Mouse (Mus musculus): ENCODE data around the gene Atp13a5.
A peak's percentile ranks its signal among the peaks of the same experiment; 100 is the strongest.

Gene Atp13a5

GRCm38 (mm10) chr16:29378458-29378857 lies at the start of gene Atp13a5:
Gene Atp13a5 (minus strand): TSS chr16:29378732.
- peak; percentile 36 to 70 for DNase-seq

DNA sequence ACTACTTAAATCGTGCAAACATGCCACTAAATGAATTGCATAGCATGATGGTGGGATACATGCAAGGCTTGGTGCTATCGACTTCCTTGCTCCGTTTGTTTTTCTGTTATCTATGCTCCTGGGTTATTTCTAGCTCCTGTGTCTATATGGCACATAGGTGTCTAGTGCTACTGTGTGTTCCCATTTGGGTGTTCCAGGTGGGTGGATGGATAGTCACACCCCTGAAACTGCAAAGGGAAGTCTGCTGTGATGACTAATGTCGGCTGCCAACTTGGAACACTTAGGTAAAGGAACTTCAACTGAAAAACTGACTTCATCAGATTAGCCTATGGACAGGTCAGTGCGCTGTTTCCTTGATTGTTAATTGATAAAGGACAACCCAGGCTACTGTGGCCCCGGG lies 36.3 kb upstream of the Atp13a5 start:
- no peak for DNase-seq

GRCm38 (mm10) chr16:29407319-29407718 lies 28.8 kb upstream of the Atp13a5 start:
- DNase-seq: no peak

DNA sequence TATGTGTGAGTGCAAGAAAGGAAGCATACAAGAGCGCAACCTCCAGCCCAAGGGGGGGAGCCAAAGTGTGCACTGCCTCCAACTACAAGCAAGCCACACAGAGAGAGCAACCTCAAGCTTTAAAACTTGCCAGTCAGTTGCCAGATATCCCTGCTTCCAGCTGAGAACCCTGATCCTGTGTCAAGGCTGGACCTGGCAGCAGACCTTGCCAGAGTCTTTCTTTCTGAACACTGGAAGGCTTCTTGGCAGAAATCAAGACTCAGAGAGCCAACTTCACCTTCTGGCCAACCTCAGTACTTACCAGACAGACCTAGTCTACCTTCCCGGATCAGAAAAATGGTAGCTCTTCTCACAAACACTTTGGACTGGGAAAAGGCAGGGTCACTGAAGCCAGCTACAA lies 20.5 kb upstream of the Atp13a5 start:
- DNase-seq: no peak

- no peak for DNase-seq
These were observed 6.2 kb upstream of the Atp13a5 start for GRCm38 (mm10) chr16:29384781-29385180.

- DNase-seq: no peak
These were observed 3.9 kb downstream of the Atp13a5 start for GRCm38 (mm10) chr16:29374636-29375035.

- no peak for DNase-seq
These were observed 47.0 kb downstream of the Atp13a5 start for GRCm38 (mm10) chr16:29331351-29332044.

GRCm38 (mm10) chr16:29330948-29331347 lies 47.6 kb downstream of the Atp13a5 start:
- no peak for DNase-seq

- no peak for DNase-seq
These were observed 49.3 kb downstream of the Atp13a5 start for GRCm38 (mm10) chr16:29329213-29329612.

- no peak for DNase-seq
These were observed 50.6 kb downstream of the Atp13a5 start for GRCm38 (mm10) chr16:29327910-29328309.

DNA sequence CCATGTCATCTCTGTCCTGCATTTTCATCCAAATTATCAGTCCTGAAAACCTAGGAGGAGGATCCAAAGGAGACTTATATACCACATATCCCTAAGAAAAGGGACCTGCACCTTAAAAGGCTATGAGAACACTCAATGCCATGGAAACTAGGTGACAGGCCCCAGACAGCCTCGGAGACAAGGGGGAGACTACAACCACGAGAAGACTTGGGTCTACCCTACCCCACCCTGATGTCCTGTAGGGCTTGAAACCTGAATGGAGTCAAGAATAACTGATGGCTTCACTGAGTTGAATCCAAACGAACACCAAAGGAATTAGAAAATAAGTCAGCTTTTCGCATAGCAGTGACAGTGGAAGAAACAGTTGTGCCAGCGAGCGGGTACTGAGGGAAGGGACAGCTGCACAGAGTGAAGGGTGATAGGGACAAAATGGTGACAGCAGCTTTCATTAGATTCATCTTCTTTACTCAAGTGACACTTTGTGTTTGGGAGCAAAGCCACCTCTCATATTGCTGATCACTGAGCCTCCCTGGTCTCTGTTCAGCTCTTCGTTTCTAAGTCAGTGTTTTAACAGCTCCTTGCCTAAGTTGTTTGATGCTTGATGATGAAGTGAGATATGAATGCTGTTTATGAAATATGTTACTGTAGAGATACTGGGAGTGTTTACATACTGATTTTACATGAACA lies 53.2 kb downstream of the Atp13a5 start:
- DNase-seq: no peak

DNA sequence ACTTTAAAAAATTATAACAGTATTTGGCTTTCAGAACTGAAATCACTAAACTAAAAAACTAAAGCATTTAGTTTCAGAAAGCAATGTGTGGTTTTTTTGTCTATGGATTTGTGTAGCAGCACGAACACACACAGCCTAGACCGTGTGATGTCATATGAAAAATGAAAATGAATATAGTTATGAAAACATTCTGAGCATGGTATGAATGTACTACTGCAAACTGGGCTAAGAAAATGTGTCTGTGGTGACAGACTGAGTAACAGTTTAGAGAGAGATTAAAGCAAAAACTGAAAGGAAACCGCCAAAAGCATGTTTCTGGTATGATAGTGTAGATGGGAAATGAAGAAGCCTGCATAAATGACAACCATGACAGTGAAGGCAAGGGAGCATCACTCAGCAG lies 57.8 kb downstream of the Atp13a5 start:
- no peak for DNase-seq

GRCm38 (mm10) chr16:29315391-29315790 lies 63.1 kb downstream of the Atp13a5 start:
- DNase-seq: no peak

GRCm38 (mm10) chr16:29314991-29315390 lies 63.5 kb downstream of the Atp13a5 start:
- DNase-seq: no peak

GRCm38 (mm10) chr16:29297555-29298021 lies 80.9 kb downstream of the Atp13a5 start:
- DNase-seq: no peak

DNA sequence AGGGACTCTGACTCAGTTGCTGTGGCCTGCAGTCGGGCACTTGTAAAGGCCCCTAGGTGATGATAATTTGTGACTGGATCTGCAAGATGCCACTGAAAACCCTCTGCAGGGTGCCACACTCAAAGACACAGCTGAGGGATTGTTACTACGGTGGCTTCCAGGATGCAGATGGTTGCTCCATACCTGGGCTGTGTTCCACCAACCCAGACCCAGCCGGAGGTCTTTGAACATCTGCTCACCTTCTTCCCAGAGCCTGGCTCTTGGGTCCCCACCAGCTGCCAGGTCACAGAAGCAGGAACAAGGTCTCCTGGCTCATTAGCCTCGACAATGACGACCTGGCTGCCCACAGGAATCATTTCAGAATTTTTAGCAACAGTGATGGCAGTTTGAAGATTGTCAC lies 97.8 kb downstream of the Atp13a5 start:
- no peak for DNase-seq

DNA sequence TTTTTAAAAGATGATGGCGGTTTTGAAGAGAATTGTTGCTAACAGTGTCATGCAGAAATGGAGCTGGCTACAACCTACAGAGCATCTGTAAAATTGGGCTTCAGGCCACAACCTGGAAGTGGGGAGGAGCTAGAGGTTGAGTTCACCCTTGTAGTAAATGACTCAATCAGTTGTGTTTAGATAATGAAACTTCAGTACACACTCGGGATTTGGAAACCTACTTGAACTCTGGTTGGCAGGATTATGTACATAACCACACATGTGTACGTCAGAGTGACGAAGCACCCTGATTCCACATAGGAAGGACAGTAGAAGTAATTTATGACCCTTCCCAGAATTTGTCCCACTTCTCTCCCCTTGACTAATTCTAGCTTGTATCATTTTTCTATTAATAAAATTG lies 124.2 kb downstream of the Atp13a5 start:
- peak; percentile 21 to 42 for DNase-seq

GRCm38 (mm10) chr16:29235951-29236350 lies 142.6 kb downstream of the Atp13a5 start:
- DNase-seq: no peak

- DNase-seq: no peak
These were observed 161.9 kb downstream of the Atp13a5 start for GRCm38 (mm10) chr16:29216395-29217295.

DNA sequence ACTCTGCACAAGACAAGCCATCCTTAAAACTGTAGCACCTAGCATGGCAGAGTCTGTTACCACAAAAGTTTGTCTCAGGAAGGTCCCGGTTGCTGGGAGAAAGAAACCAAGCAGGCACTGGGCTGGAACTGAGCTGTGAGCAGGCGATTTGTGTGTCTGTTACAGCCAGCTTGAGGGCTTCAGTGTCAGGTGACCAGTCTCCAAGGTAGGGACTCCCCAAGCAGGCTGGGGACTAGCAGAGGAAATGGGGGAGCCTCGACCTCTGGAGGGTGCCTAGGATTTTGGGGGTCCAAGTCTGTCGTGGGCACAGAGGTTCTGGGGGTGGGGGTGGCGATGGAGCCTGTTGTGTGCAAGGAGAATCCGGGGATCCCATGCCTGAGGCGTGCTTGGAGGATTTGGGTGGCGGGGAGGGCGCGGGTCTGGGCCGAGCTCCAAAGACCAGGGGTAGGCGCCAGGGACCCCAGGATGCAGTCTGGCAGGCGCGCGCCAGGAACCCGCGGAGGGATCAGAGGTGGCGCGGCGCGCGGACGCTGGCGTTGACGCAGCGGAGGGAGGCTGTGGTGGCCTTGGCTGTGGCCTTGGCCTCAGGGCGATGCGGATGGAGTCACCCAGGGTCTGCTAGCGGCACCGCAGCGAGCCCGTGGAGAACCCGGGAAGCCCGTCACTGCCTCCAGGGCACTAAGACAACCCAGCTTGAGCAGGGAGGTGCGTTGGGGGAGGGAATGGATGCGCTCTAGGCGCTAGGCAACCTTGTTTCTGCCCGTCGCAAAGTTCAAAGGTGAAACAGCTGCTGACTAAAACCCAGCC lies 168.7 kb downstream of the Atp13a5 start, which contains the start of gene Hrasls:
Gene Hrasls, plus strand, starts transcription at position 91 of the 807 bp plus-strand sequence.
- DNase-seq: no peak

- DNase-seq: no peak
These were observed 169.7 kb downstream of the Atp13a5 start for GRCm38 (mm10) chr16:29208841-29209240.

- DNase-seq: no peak
These were observed 173.0 kb downstream of the Atp13a5 start for GRCm38 (mm10) chr16:29205581-29205980.
